Mouse (Mus musculus): ENCODE data around the gene Kyat1. TPM values are rescaled to one million over a fixed set of nuclear protein-coding genes. Genes with fewer than 3 reads are reported as not detected.

The Kyat1 gene
- polyA plus RNA-seq, 1 experiment from 2014 or later = 11.3 TPM

GRCm38 (mm10) chr2:30240267-30240666 is 34.6 kb upstream of the Kyat1 start, which contains the start of gene Gm28035:
Gene Gm28035, plus strand, starts transcription at chr2:30240567.
- Histone ChIP-seq H3K4me1 (peaks cover 66% of the 10 kb centered on the region), H3K36me3 (peaks cover 54% of the 10 kb centered on the region), H3K4me2 (peak within 1 kb of the TSS; percentile 94), H3K27me3 (replicated peaks) (no peaks in the 10 kb centered on the region), H3K9me3 (replicated peaks) (no peaks in the 10 kb centered on the region), H3K4me3 (peak within 1 kb of the TSS; percentile 94; the same call in 1 of the 2 replicates), H3K9ac (peak within 1 kb of the TSS; percentile 97), H3K27ac (peak within 1 kb of the TSS; percentile 91)
- 71% methylated on average over 2 of the region's 2 CpGs for WGBS (ENCODE audit: insufficient replicate concordance)
- no peak for ATAC-seq

- no peaks in the 10 kb centered on the region for H3K27me3 ChIP-seq (replicated peaks)
- peak overlapping the region; percentile 94; the same call in 1 of the 2 replicates for H3K4me3 ChIP-seq
- peaks cover 61% of the 10 kb centered on the region for H3K4me1 ChIP-seq
- peak overlapping the region; percentile 97 for H3K9ac ChIP-seq
- no peaks in the 10 kb centered on the region for H3K9me3 ChIP-seq (replicated peaks)
- WGBS (ENCODE audit: insufficient replicate concordance) = 49% methylated on average over 4 of the region's 4 CpGs
- ATAC-seq = peak; percentile 11; the same call in 1 of the 2 replicates
- H3K36me3 ChIP-seq = peaks cover 49% of the 10 kb centered on the region
- peak overlapping the region; percentile 94 for H3K4me2 ChIP-seq
- H3K27ac ChIP-seq = peak overlapping the region; percentile 91
Observed at GRCm38 (mm10) chr2:30239777-30240176, 34.1 kb upstream of the Kyat1 start.

- Histone ChIP-seq H3K27me3 (replicated peaks) (no peaks in the 10 kb centered on the region), H3K4me3 (peak overlapping the region; percentile 94), H3K4me1 (peaks cover 56% of the 10 kb centered on the region), H3K4me2 (peak overlapping the region; percentile 94), H3K36me3 (peaks cover 41% of the 10 kb centered on the region), H3K9ac (peak overlapping the region; percentile 97), H3K9me3 (replicated peaks) (no peaks in the 10 kb centered on the region), H3K27ac (peak overlapping the region; percentile 91)
- ATAC-seq = no peak
- 59% methylated on average over 3 of the region's 3 CpGs for WGBS (ENCODE audit: insufficient replicate concordance)
Observed at GRCm38 (mm10) chr2:30238906-30239465, 33.3 kb upstream of the Kyat1 start.

GRCm38 (mm10) chr2:30237881-30238280 is 32.2 kb upstream of the Kyat1 start:
- WGBS (ENCODE audit: insufficient replicate concordance) = under 1% methylated on average over 39 of the region's 42 CpGs
- H3K36me3 ChIP-seq = peaks cover 30% of the 10 kb centered on the region
- ATAC-seq = peak; percentile 86

GRCm38 (mm10) chr2:30237199-30237880 is 31.7 kb upstream of the Kyat1 start, which contains the start of gene Lrrc8a:
Gene Lrrc8a, plus strand, starts transcription at chr2:30237715.
- peak; percentile 95 for ATAC-seq
- Histone ChIP-seq H3K9ac (peak within 1 kb of the TSS; percentile 97), H3K27me3 (replicated peaks) (no peaks in the 10 kb centered on the region), H3K9me3 (replicated peaks) (peaks cover 12% of the 10 kb centered on the region), H3K4me3 (peak within 1 kb of the TSS; percentile 94), H3K27ac (peak within 1 kb of the TSS; percentile 91), H3K4me2 (peak within 1 kb of the TSS; percentile 94), H3K36me3 (peaks cover 25% of the 10 kb centered on the region), H3K4me1 (peaks cover 50% of the 10 kb centered on the region)
- 1% methylated on average over 66 of the region's 67 CpGs for WGBS (ENCODE audit: insufficient replicate concordance)

More at GRCm38 (mm10) chr2:30237881-30238280, 32.2 kb upstream of the Kyat1 start:
- no peaks in the 10 kb centered on the region for H3K27me3 ChIP-seq (replicated peaks)
- peaks cover 55% of the 10 kb centered on the region for H3K4me1 ChIP-seq
- H3K27ac ChIP-seq = peak overlapping the region; percentile 91
- peak overlapping the region; percentile 94 for H3K4me2 ChIP-seq
- H3K4me3 ChIP-seq = peak overlapping the region; percentile 94
- H3K9me3 ChIP-seq (replicated peaks) = peaks cover 6% of the 10 kb centered on the region; the same call in 1 of the 2 replicates
- peak overlapping the region; percentile 97 for H3K9ac ChIP-seq

- Histone ChIP-seq H3K9me3 (replicated peaks) (peaks cover 18% of the 10 kb centered on the region), H3K27me3 (replicated peaks) (no peaks in the 10 kb centered on the region), H3K9ac (peak overlapping the region; percentile 97), H3K27ac (peak overlapping the region; percentile 91), H3K4me3 (peak overlapping the region; percentile 94), H3K4me1 (peaks cover 47% of the 10 kb centered on the region), H3K4me2 (peak overlapping the region; percentile 94), H3K36me3 (peaks cover 18% of the 10 kb centered on the region)
- WGBS (ENCODE audit: insufficient replicate concordance) = 5% methylated on average over 18 of the region's 18 CpGs
- no peak for ATAC-seq
Observed at GRCm38 (mm10) chr2:30236426-30237198, 31.0 kb upstream of the Kyat1 start.

GRCm38 (mm10) chr2:30235593-30235992 is 29.9 kb upstream of the Kyat1 start:
- Histone ChIP-seq H3K9ac (no peak overlapping the region), H3K4me1 (peaks cover 38% of the 10 kb centered on the region), H3K4me2 (peak overlapping the region; percentile 94; the same call in 1 of the 2 replicates), H3K27me3 (replicated peaks) (no peaks in the 10 kb centered on the region), H3K9me3 (replicated peaks) (peaks cover 28% of the 10 kb centered on the region), H3K4me3 (no peak overlapping the region), H3K36me3 (peaks cover 8% of the 10 kb centered on the region), H3K27ac (no peak overlapping the region)
- ATAC-seq = no peak
- WGBS (ENCODE audit: insufficient replicate concordance) = 52% methylated on average over 5 of the region's 5 CpGs

- peaks cover 5% of the 10 kb centered on the region; the same call in 1 of the 2 replicates for H3K4me1 ChIP-seq
- no peaks in the 10 kb centered on the region; the same call in 1 of the 2 replicates for H3K27me3 ChIP-seq (replicated peaks)
- H3K9ac ChIP-seq = no peak overlapping the region
- H3K36me3 ChIP-seq = no peaks in the 10 kb centered on the region
- no peak overlapping the region for H3K27ac ChIP-seq
- 87% methylated on average over 5 of the region's 5 CpGs for WGBS (ENCODE audit: insufficient replicate concordance)
- ATAC-seq = no peak
- H3K9me3 ChIP-seq (replicated peaks) = no peaks in the 10 kb centered on the region
- no peak overlapping the region for H3K4me3 ChIP-seq
- no peak overlapping the region for H3K4me2 ChIP-seq
Observed at GRCm38 (mm10) chr2:30216293-30216692, 10.6 kb upstream of the Kyat1 start.

GRCm38 (mm10) chr2:30215493-30215892 is 9.8 kb upstream of the Kyat1 start:
- 68% methylated on average over 6 of the region's 6 CpGs for WGBS (ENCODE audit: insufficient replicate concordance)
- Histone ChIP-seq H3K9me3 (replicated peaks) (no peaks in the 10 kb centered on the region), H3K4me1 (peaks cover 5% of the 10 kb centered on the region; the same call in 1 of the 2 replicates), H3K9ac (no peak overlapping the region; the same call in 1 of the 2 replicates), H3K27me3 (replicated peaks) (no peaks in the 10 kb centered on the region; the same call in 1 of the 2 replicates), H3K27ac (no peak overlapping the region), H3K4me3 (no peak overlapping the region), H3K36me3 (no peaks in the 10 kb centered on the region), H3K4me2 (no peak overlapping the region)
- no peak for ATAC-seq

- no peak for ATAC-seq
- Histone ChIP-seq H3K27ac (no peak overlapping the region), H3K4me2 (no peak overlapping the region), H3K4me3 (no peak overlapping the region), H3K4me1 (peaks cover 5% of the 10 kb centered on the region; the same call in 1 of the 2 replicates), H3K9ac (no peak overlapping the region), H3K9me3 (replicated peaks) (no peaks in the 10 kb centered on the region), H3K27me3 (replicated peaks) (no peaks in the 10 kb centered on the region; the same call in 1 of the 2 replicates), H3K36me3 (no peaks in the 10 kb centered on the region)
- 78% methylated on average over 3 of the region's 3 CpGs for WGBS (ENCODE audit: insufficient replicate concordance)
Observed at GRCm38 (mm10) chr2:30214745-30215144, 9.1 kb upstream of the Kyat1 start.

- Histone ChIP-seq H3K9me3 (replicated peaks) (no peaks in the 10 kb centered on the region), H3K27me3 (replicated peaks) (no peaks in the 10 kb centered on the region; the same call in 1 of the 2 replicates), H3K36me3 (no peaks in the 10 kb centered on the region), H3K4me1 (peaks cover 5% of the 10 kb centered on the region; the same call in 1 of the 2 replicates), H3K27ac (no peak overlapping the region), H3K4me2 (no peak overlapping the region), H3K4me3 (no peak overlapping the region), H3K9ac (no peak overlapping the region)
- WGBS (ENCODE audit: insufficient replicate concordance) = 37% methylated on average over 1 of the region's 1 CpGs
- ATAC-seq = no peak
Observed at GRCm38 (mm10) chr2:30212951-30213350, 7.3 kb upstream of the Kyat1 start.
